Mouse (Mus musculus) Patski (cell line): ENCODE measurements around the gene Lrrn4cl. TPM values are rescaled to one million over a fixed set of nuclear protein-coding genes. Genes with fewer than 3 reads are reported as not detected.

Experiments used
- ATAC-seq: fragments of 100-300 bp; one replicate; pipeline ENCODE4 v1.8.0; 2021
- CTCF ChIA-PET: fragments of 350-600 bp; sonication (Branson Sonifier 250); formaldehyde crosslinking; loops from one replicate; lab custom pipeline; 2022; ENCODE audit warnings: inconsistent platforms; lab: Charles Lee
- POLR2A ChIA-PET: fragments of 350-600 bp; sonication (Branson Sonifier 250); formaldehyde crosslinking; loops from one replicate; lab custom pipeline; 2022; ENCODE audit warnings: antibody characterized with exemption, inconsistent platforms; lab: Charles Lee
- DNase-seq: peaks from one replicate; pipeline ENCODE4 v3.0.0-alpha.2; 2011; ENCODE audit warnings: low read depth, low spot score
- H3K27me3 ChIP-seq: fragments of 371-371 bp; one replicate; pipeline ENCODE4 v1.5.1; 2021
- CTCF ChIP-seq: fragments of 100-300 bp; IDR thresholded peaks from one replicate; pipeline ENCODE4 v1.5.1; 2021
- in situ Hi-C: fragments of 300-500 bp; cut with MboI; formaldehyde crosslinking; loops from 3 replicates; pipeline ENCODE4 v1.11.1; 2018; ENCODE audit warnings: low pct_unique_long_range_greater_than_20kb, mixed read lengths
- polyA plus RNA-seq: library from polyadenylated mRNA; unstranded; gene quantifications from one replicate; pipeline ENCODE4 v1.2.3, GENCODE M21; 2021

The Lrrn4cl gene
- polyA plus RNA-seq, 1 experiment from 2014 or later: 0.10 TPM

DNA sequence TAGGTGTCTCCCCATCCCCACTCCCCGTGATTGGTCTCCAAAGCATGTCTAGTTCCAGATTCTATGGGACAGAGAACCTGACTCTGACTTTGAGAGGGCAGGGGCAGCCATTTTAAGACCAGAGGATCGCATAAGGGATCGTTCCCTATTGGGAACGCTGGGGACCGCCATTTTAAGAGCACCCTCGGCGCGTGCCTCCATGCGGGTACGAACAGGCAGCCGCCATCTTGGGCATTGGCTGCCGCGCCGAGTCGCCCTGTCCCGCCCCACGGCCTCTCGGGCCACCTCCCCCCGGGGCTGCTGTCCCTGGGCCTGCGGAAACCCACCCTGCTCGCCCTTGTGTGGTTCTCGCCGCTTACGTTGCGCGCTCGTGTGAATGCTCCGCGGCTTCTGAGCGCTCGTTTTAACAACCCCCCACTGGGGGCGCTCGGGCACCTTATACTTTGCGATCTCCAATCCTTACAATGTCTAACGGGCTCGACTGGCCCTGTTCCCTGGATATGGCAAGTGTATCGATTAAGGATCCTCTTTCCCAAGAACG is 13.2 kb upstream of the Lrrn4cl start, which contains the start of gene Bscl2:
TSS of gene Bscl2 (plus strand) at position 217 of the 541 bp plus-strand sequence.
- POLR2A ChIA-PET: interaction anchor here (0.7 kb wide), 1 partner anchor 146 kb away, joined by 3 read pairs; no protein-coding TSS in a partner anchor
- CTCF ChIA-PET: no interaction called here
- no peaks in the 10 kb centered on the region for H3K27me3 ChIP-seq
- peak; percentile 51 for ATAC-seq
- in situ Hi-C loops: loop anchor here (25.0 kb wide), 1 partner anchor 1050 kb away; the partner anchor contains the start of gene Incenp
- no peak for DNase-seq
- TF ChIP-seq CTCF: peak; percentile 77

DNA sequence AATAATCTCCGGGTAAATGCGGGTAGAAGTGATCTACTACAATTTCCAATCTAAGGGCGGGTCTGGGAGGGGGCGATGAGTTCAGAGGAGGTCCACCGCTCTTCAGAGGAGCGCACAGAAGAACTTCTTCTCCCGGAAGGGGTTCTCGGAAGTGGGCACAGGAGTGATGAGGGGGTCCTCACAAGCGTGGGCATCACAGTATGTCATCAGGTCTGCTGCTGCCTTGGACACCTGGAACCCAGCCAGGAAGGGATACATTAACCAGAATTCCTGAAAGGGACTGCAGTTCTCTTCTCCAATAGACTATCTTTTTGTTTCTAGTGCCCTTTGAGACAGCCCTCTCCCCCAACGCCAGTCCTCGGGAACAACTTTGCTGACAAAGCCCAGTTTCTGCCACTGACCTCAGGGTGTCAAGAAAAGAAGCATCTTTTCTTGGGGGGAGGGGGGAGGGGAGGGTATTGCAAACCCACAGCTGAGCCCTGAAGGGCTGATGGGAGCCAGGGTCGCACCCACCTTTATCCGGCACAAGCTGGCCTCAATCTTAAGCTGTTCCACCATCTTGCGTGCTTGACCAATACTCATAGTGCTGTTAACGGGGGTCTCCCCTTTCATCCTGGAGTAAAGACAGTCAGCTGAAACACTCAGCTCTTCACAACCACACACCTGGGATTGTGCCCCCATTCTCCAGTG is 12.4 kb upstream of the Lrrn4cl start:
- in situ Hi-C loops: loop anchor here (25.0 kb wide), 1 partner anchor 1049 kb away; the partner anchor contains the start of gene Incenp
- POLR2A ChIA-PET: interaction anchor here (0.7 to 1.5 kb wide), 4 partner anchors 9 to 145 kb away, joined by 3 to 5 read pairs (median 4); partner anchors contain the start of genes AC129217.1, Hnrnpul2 and Ttc9c
- DNase-seq (no peak), ATAC-seq (no peak)
- H3K27me3 ChIP-seq: no peaks in the 10 kb centered on the region
- TF ChIP-seq CTCF: no peak
- CTCF ChIA-PET: interaction anchor here (1.1 to 1.2 kb wide), 2 partner anchors 9 to 73 kb away, joined by 3 to 4 read pairs; partner anchors contain the start of gene AC129217.1

DNA sequence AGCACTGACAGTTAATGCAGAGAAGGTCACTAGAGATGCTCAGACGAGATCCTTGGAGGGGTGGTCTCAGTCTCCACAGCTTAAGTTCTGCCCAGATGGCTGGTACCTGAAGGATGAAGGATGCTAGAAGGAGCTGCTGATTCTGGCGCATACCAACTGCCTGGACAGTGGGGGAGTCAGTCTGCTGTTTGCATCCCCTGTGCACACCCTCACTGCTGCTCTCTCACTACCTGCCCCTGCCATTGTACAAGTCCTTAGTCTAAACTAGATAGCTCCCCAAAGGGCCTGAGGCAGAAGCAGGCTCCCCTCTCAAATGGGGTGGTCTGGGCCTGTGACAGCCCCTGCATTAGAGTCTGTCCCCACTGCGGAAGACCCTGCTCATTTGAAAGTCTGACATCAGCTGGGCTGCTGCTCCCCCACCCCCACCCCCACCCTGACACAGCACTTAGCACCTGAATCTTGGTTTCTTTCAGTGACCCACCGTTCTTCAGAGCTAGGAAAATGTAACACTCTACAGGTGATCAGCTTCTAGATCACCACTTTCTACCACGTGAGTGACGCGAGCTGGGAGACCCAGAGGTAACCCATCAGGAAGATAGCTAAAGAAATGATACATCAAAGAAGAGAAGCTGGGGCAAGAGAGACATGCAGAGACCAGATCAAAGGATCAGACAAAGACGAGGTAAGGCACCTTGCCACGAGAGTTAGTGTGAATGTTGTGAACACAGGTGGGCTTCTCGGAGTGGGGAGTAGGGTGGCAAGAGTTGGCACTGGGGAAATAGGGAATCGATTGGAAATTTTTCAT is 11.3 kb upstream of the Lrrn4cl start, which contains the start of gene Gng3:
TSS of gene Gng3 (minus strand) at position 92 of the 805 bp plus-strand sequence.
- in situ Hi-C loops: loop anchor here (25.0 kb wide), 1 partner anchor 1048 kb away; the partner anchor contains the start of gene Incenp
- DNase-seq: no peak

DNA sequence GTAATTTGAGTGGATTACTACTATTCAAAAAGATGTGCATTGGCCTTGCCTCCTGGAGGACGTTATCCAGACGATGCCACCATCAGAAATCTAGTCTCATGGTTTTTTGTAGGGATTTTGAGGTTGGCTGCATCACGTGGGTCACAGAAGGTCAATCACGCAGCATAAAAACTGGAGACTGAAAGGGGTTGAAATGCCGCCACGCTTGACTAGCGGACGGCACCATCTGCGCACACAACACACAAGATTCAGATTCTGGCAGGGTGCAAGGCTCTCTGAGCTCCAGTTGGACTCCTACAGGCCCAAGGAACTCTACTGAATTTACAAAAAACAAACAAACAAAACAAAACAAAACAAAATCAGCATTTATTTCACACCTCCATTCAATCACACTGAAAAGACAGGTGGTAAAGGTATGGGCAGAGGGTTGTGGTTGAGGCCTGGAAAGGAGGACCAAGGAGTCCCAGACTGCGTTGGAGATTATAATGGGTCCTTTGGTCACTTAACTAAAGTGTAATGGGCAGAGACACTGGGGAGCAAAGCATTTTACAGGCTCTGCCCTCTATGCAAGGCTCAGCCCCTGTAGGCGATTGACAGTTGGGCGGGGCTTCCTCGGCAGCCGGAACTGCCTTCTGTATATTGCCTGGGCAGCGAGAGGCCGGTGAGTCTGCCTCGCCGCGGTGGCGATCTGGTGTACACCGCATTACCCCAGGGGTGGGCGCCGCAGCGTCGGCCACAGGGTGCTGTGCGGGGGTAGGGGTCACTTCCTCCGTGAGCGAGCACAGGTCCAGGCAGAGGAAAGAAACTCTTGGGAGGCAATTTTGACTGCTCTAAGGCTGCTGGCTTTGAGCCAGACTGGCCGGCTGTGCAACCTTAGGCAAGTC is 10.4 kb upstream of the Lrrn4cl start:
- no peak for TF ChIP-seq CTCF
- ATAC-seq (no peak), DNase-seq (no peak)
- POLR2A ChIA-PET: no interaction called here
- in situ Hi-C loops: loop anchor here (25.0 kb wide), 1 partner anchor 1047 kb away; the partner anchor contains the start of gene Incenp
- CTCF ChIA-PET: interaction anchor here (0.6 to 1.3 kb wide), 3 partner anchors 15 to 255 kb away, joined by 3 to 4 read pairs (median 3); no protein-coding TSS in a partner anchor
- H3K27me3 ChIP-seq: no peaks in the 10 kb centered on the region

More for the DNA sequence above, 11.3 kb upstream of the Lrrn4cl start, which contains the start of gene Gng3:
- ATAC-seq: no peak
- ChIA-PET CTCF (interaction anchor here (0.9 to 1.3 kb wide), 4 partner anchors 10 to 72 kb away, joined by 3 to 4 read pairs (median 4); partner anchors contain the start of gene AC129217.1), POLR2A (interaction anchor here (1.3 to 1.5 kb wide), 2 partner anchors 10 to 20 kb away, joined by 5 read pairs; partner anchors contain the start of genes AC129217.1, Hnrnpul2 and Ttc9c)
- no peak for TF ChIP-seq CTCF
- no peaks in the 10 kb centered on the region for H3K27me3 ChIP-seq

DNA sequence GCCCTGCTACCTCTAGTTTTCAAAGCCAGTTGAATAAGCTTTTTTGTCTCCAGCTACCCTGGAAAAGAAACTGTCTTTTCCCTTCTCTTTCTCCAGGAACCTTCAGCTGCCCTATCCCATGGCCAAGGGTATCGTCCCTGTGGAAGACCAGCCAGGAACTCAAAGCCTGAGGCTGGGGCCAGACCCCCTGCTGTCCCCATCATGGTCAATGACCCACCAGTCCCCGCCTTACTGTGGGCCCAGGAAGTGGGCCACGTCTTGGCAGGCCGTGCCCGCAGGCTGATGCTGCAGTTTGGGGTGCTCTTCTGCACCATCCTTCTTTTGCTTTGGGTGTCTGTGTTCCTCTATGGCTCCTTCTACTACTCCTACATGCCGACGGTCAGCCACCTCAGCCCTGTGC is 9.6 kb upstream of the Lrrn4cl start:
- TF ChIP-seq CTCF: no peak
- no peak for ATAC-seq
- CTCF ChIA-PET: no interaction called here
- H3K27me3 ChIP-seq: no peaks in the 10 kb centered on the region
- in situ Hi-C loops: loop anchor here (25.0 kb wide), 1 partner anchor 1046 kb away; the partner anchor contains the start of gene Incenp
- no peak for DNase-seq
- POLR2A ChIA-PET: no interaction called here

GRCm38 (mm10) chr19:8842961-8843360 is 7.6 kb upstream of the Lrrn4cl start:
- ChIA-PET POLR2A (no interaction called here), CTCF (no interaction called here)
- no peak for TF ChIP-seq CTCF
- DNase-seq: no peak
- H3K27me3 ChIP-seq: no peaks in the 10 kb centered on the region
- no peak for ATAC-seq
- in situ Hi-C loops: loop anchor here (25.0 kb wide), 1 partner anchor 1044 kb away; the partner anchor contains the start of gene Incenp

DNA sequence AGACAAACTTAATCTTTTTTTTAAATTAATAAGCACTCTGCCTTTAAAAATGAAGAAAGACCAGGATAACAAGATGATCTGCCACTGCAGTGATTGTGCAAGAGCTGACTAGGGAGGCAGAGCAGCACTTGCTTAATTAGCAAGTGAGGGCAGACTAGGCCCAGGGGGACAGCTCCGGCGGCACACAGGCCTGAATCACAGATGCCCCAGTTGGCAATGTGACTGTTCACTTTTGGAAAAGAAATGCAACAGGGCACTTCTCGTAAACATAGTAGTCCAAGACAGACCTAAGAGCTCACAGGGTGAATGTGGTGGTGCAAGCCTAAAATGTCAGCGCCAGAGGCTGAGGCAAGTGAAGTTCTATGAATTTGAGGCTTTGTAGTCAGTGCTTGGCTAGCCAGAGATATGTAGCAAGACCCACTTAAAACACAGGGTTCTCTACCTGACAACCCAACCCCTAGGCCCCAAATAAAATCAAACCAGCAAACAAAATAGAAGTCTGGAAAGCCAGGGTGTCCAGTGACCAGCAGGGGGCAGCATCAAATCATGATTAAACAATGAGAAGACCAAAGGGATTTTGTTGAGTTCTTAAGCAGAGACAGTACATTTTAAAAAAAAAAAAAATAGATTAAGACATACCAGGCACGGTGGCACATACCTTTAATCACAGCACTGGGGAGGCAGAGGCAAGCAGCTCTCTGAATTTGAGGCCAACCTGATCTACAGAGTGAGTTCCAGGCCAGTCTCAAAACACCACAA is 6.0 kb upstream of the Lrrn4cl start:
- ChIA-PET CTCF (interaction anchor here (0.7 to 2.4 kb wide), 11 partner anchors 9 to 935 kb away, joined by 3 to 13 read pairs (median 3); partner anchors contain the start of gene Uqcc3), POLR2A (interaction anchor here (0.5 to 0.9 kb wide), 2 partner anchors 20 to 1094 kb away, joined by 3 to 6 read pairs; no protein-coding TSS in a partner anchor)
- DNase-seq: no peak
- peak; percentile 71 for ATAC-seq
- in situ Hi-C loops: loop anchor here (5.0 to 25.0 kb wide), 2 partner anchors 268 to 1043 kb away; partner anchors contain the start of gene Incenp
- no peaks in the 10 kb centered on the region for H3K27me3 ChIP-seq
- TF ChIP-seq CTCF: peak; percentile 86

DNA sequence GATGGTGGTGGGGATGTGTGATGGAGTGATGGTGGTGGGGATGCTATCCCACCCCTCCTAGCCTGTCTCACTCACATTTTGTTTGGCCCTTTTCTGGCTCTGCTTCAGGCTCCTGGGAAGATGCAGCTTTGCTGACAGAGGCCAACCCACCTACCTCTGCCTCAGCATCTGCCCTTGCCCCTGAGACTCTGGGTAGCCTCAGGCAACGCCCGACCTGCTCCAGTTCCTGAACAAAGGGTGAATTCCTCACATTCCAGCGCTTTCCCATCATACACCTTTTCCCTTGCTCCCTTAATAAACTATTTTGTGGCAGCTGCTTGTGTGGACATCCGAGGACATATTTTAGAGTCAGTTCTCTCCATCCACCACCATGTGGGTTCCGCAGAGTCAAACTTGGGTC is 2.2 kb upstream of the Lrrn4cl start:
- POLR2A ChIA-PET: no interaction called here

More for the DNA sequence above, 2.2 kb upstream of the Lrrn4cl start:
- TF ChIP-seq CTCF: no peak
- CTCF ChIA-PET: no interaction called here
- DNase-seq (no peak), ATAC-seq (no peak)
- in situ Hi-C loops: loop anchor here (5.0 to 25.0 kb wide), 2 partner anchors 264 to 1039 kb away; partner anchors contain the start of gene Incenp
- H3K27me3 ChIP-seq: no peaks in the 10 kb centered on the region
